Mouse (Mus musculus) olfactory bulb, adult 2 months (tissue): ENCODE measurements at regions not wholly inside any gene's neighbourhood (a gene's known extent, or its start where the extent isn't known, plus 50 kb on each side); places are given as distances from the start of the nearest gene placed in this dataset.

Experiments used
- CTCF ChIP-seq: fragments of 200-500 bp; IDR thresholded peaks from 2 replicates; pipeline ENCODE4 v1.5.1; 2012; ENCODE audit warnings: low read depth, mild to moderate bottlenecking, low read length, moderate library complexity; ENCODE audit not compliant: insufficient read depth
- POLR2A ChIP-seq: fragments of 200-500 bp; IDR thresholded peaks from 2 replicates; pipeline ENCODE4 v1.6.1; 2012; ENCODE audit warnings: mild to moderate bottlenecking, low read depth, low read length, moderate library complexity; ENCODE audit not compliant: insufficient read depth

DNA sequence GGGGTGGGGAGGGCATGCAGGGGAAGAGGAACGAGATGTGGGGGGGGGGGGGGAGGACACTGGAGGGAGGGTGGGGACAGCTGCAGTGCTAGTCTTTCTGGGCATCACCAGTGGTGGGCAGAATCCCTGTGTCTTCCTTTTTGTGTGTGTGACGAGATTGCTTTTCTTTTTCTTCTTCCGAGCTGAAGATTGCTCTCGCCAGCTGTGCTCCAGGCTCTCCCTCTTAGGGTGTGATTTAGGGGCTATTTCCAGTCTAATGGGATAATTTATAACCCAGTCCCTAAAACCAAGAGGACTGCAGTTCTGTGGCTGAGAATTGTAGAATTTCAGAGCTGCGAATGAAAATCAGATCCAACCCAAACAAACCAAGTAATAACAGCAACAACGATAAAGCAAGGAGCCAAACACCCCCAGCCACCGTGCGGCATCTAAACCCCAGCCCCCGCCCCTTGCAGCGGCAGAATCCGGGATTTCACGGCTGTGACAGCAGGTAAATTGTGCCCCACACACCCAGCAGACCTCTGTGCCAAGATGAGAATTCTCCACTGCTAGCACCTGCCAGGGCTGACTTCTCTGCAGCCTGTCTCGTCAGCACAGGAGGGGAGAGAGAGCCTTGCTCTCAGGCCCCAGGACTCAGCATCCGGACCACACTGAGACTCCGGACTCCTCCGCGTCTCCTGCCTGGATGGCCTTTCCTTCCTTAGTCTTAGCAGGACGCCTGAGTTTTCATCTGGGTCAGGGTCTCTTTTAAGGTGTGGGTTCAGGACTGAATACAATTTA, 104.3 kb downstream of the Rpl14 start:
- TF ChIP-seq CTCF (no peak), POLR2A (no peak)
